Mouse (Mus musculus) forebrain, postnatal 0 days (tissue): ENCODE measurements around the gene Arid5b. TPM values are rescaled to one million over a fixed set of nuclear protein-coding genes. Genes with fewer than 3 reads are reported as not detected.
A peak's percentile ranks its signal among the peaks of the same experiment; 100 is the strongest.
"Not testable (repeated sequence)": the region's sequence is repeated elsewhere in the genome, so short reads cannot be mapped to it uniquely, and the experiment has no call there.

Experiments
- ATAC-seq: fragments of 200-750 bp; cut with Nextera tagmentation; 2 replicates; pipeline ENCODE4 v1.8.0; 2017; ENCODE audit warnings: mild to moderate bottlenecking, moderate library complexity
- DNase-seq: peaks from one replicate; pipeline ENCODE4 v3.0.0-alpha.2; 2015
- H3K27ac ChIP-seq: fragments of 300-500 bp; sonication (generic); 2 replicates; pipeline ENCODE4 v1.5.1; 2014; ENCODE audit warnings: low read depth, mild to moderate bottlenecking, antibody characterized with exemption, low read length, moderate library complexity, mixed read lengths
- H3K27me3 ChIP-seq: fragments of 300-500 bp; sonication (generic); 2 replicates; pipeline ENCODE4 v1.6.1; 2014; ENCODE audit warnings: mild to moderate bottlenecking, low read length, mixed read lengths; ENCODE audit not compliant: insufficient read depth
- H3K36me3 ChIP-seq: fragments of 300-500 bp; sonication (generic); 2 replicates; pipeline ENCODE4 v1.6.1; 2014; ENCODE audit warnings: mild to moderate bottlenecking, moderate library complexity; ENCODE audit not compliant: insufficient read depth
- H3K4me1 ChIP-seq: fragments of 300-500 bp; sonication (generic); 2 replicates; pipeline ENCODE4 v1.6.1; 2014; ENCODE audit warnings: antibody characterized with exemption; ENCODE audit not compliant: insufficient read depth
- H3K4me2 ChIP-seq: fragments of 300-500 bp; sonication (generic); 2 replicates; pipeline ENCODE4 v1.6.1; 2014; ENCODE audit warnings: low read depth, mild to moderate bottlenecking, moderate library complexity
- H3K4me3 ChIP-seq: fragments of 300-500 bp; sonication (generic); 2 replicates; pipeline ENCODE4 v1.5.1; 2014; ENCODE audit warnings: low read depth, low read length, mixed read lengths
- H3K9ac ChIP-seq: fragments of 300-500 bp; sonication (generic); 2 replicates; pipeline ENCODE4 v1.6.1; 2014; ENCODE audit warnings: mild to moderate bottlenecking
- H3K9me3 ChIP-seq: fragments of 300-500 bp; sonication (generic); 2 replicates; pipeline ENCODE4 v1.6.1; 2016; ENCODE audit warnings: low read length
- CTCF ChIP-seq: sonication (generic); IDR thresholded peaks from 2 replicates; pipeline ENCODE4 v1.5.1; 2016; ENCODE audit warnings: antibody characterized with exemption, control low read depth, low read depth
- WGBS: fragments of 180-500 bp; shearing (Covaris S2); extraction: QIAGEN DNeasy Blood & Tissue Kit; methylation state at CpG from one replicate; pipeline ENCODE4 v1.1.7; 2014; 5-methylcytosine and 5-hydroxymethylcytosine counted together
- polyA plus RNA-seq: library from polyadenylated mRNA; unstranded; fragments of >200 nt; fragmentation: Nextera tagmentation; extraction: Ambion mirVana; gene quantifications from 2 replicates; pipeline ENCODE4 v1.2.1, GENCODE M21; 2015
- total RNA-seq: library from RNA; depleted of rRNA; stranded (reverse); fragments of >200 nt; gene quantifications from 2 replicates; pipeline ENCODE4 v1.2.3, GENCODE M21; 2014

Gene Arid5b
- total and polyA plus RNA-seq, 2 experiments from 2014 or later, result 14.3 to 14.5 TPM

DNA sequence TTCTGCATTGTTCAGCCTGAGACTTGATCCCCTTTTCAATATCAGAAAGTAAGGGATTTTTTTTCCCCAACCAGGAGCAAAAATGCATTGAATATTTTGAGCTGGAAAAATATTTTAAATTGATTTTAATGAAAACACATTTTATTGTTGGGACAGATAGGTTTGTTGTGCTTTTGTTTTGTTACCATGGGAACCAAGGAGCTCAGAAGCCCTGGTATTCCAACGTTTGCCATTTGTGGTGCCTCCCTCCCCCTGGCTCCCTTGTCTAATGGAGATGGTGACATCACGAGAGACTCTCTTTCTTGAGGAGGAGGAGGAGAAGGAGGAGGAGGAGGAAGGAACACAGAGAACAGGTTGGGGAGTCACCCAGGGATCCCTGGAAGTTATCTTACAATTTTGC is 174.1 kb downstream of the Arid5b start:
- peaks cover 13% of the 10 kb centered on the region; the same call in 1 of the 2 replicates for H3K4me1 ChIP-seq
- no peak overlapping the region for H3K4me2 ChIP-seq
- H3K27ac ChIP-seq, result no peak overlapping the region
- 11% methylated on average over 2 of the region's 2 CpGs for WGBS
- ATAC-seq (peak; percentile 72), DNase-seq (no peak)
- no peak for TF ChIP-seq CTCF
- H3K9me3 ChIP-seq, result no peaks in the 10 kb centered on the region
- no peaks in the 10 kb centered on the region for H3K36me3 ChIP-seq
- H3K4me3 ChIP-seq, result no peak overlapping the region
- H3K27me3 ChIP-seq, result no peaks in the 10 kb centered on the region
- H3K9ac ChIP-seq, result no peak overlapping the region

DNA sequence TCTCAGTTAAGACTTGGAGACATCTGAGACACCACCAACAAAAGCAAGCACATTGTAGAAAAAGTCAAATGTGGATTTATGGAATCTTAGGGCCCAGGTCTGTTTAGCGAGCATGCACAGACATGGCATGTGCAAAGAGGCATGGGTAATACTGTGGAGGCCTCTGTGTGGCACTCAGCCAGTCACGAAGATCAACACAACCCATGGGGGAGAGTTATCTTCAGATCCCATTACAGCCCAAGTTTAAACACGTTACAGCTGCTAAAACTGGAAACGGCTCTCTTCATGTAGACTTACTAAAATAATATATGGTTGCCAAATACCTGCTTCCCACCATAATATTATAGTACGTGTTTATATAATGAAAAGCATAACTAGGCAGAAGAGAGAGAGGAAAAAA is 174.6 kb downstream of the Arid5b start:
- TF ChIP-seq CTCF, result no peak
- no peaks in the 10 kb centered on the region for H3K36me3 ChIP-seq
- H3K4me1 ChIP-seq, result peaks cover 13% of the 10 kb centered on the region; the same call in 1 of the 2 replicates
- no peaks in the 10 kb centered on the region for H3K9me3 ChIP-seq
- no peak overlapping the region for H3K27ac ChIP-seq
- no peak overlapping the region for H3K9ac ChIP-seq
- WGBS, result 66% methylated on average over 5 of the region's 5 CpGs
- DNase-seq (no peak), ATAC-seq (peak; percentile 16; the same call in 1 of the 2 replicates)
- no peak overlapping the region for H3K4me2 ChIP-seq
- no peak overlapping the region for H3K4me3 ChIP-seq
- no peaks in the 10 kb centered on the region for H3K27me3 ChIP-seq

- WGBS, result 67% methylated on average over 6 of the region's 6 CpGs
- Histone ChIP-seq H3K9me3 (no peaks in the 10 kb centered on the region), H3K4me2 (no peak overlapping the region), H3K4me3 (no peak overlapping the region), H3K27me3 (no peaks in the 10 kb centered on the region), H3K9ac (no peak overlapping the region), H3K4me1 (peaks cover 13% of the 10 kb centered on the region; the same call in 1 of the 2 replicates), H3K27ac (no peak overlapping the region), H3K36me3 (peaks cover 2% of the 10 kb centered on the region)
- ATAC-seq (no peak), DNase-seq (no peak)
- no peak for TF ChIP-seq CTCF
Observed at GRCm38 (mm10) chr10:68103078-68103855, 175.3 kb downstream of the Arid5b start.

DNA sequence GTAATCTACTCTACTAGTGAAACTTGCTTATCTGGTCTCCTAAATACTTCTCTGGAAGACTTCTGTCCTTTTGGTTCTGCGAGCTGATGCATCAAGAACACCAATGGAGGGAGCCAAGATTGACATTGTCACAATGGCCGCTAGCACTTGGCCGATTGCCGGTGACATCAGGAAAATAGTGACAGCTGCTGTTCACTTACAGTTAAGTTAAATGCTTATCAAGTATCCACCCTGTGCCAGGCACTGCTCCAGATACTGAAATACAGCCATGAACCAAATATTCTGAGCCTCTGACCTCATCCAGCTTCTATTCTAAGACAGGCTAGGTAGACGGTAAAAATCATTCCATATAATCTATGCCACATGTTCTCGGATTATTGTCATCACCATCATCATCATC is 176.0 kb downstream of the Arid5b start:
- H3K4me2 ChIP-seq, result no peak overlapping the region
- no peak overlapping the region for H3K9ac ChIP-seq
- DNase-seq (no peak), ATAC-seq (no peak)
- H3K9me3 ChIP-seq, result no peaks in the 10 kb centered on the region
- peaks cover 9% of the 10 kb centered on the region for H3K36me3 ChIP-seq
- TF ChIP-seq CTCF, result no peak
- 97% methylated on average over 6 of the region's 6 CpGs for WGBS
- no peaks in the 10 kb centered on the region for H3K27me3 ChIP-seq
- H3K4me1 ChIP-seq, result peaks cover 13% of the 10 kb centered on the region; the same call in 1 of the 2 replicates
- no peak overlapping the region for H3K4me3 ChIP-seq
- no peak overlapping the region for H3K27ac ChIP-seq

DNA sequence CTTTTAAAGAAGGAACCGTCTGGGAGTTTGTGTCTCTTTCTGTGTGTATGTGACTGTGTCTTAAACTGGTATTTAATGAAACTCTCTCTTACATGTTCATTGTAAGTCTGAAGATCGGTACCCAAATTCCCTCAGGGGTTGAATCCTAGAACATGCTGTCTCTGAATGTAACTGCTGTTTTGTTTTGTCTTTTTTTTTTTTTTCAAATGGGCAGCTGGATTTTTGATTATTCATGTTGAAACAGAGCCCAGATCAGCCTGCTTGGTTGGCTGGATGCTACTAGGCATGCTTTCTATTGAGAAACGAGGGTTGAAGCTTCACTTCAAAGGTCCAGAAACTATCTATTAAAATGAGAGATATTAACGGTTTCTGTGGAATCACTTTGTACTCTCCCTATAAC is 177.3 kb downstream of the Arid5b start:
- Histone ChIP-seq H3K4me3 (no peak overlapping the region), H3K4me1 (peaks cover 13% of the 10 kb centered on the region; the same call in 1 of the 2 replicates), H3K9me3 (no peaks in the 10 kb centered on the region), H3K27me3 (no peaks in the 10 kb centered on the region), H3K36me3 (peaks cover 22% of the 10 kb centered on the region), H3K27ac (no peak overlapping the region), H3K9ac (no peak overlapping the region), H3K4me2 (no peak overlapping the region)
- DNase-seq (no peak), ATAC-seq (no peak)
- WGBS, result 56% methylated on average over 4 of the region's 4 CpGs
- TF ChIP-seq CTCF, result no peak

GRCm38 (mm10) chr10:68100506-68100905 is 178.0 kb downstream of the Arid5b start:
- no peaks in the 10 kb centered on the region for H3K9me3 ChIP-seq

DNA sequence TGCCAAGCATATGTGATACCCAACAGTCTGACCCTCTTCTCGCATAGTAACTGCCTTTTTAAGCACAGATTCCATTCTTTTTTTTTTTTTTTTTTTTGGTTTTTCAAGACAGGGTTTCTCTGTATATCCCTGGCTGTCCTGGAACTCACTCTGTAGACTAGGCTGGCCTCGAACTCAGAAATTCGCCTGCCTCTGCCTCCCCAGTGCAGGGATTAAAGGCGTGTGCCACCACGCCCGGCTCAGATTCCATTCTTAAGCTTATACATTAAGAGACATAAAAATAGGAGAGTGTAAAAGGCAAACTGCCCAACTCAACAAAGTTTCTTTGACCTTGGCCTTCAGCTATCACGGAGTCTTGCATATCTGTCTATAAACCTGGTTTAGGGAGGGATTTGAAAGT is 178.7 kb downstream of the Arid5b start:
- H3K27ac ChIP-seq, H3K9me3 ChIP-seq, H3K4me3 ChIP-seq, H3K4me2 ChIP-seq, ATAC-seq, DNase-seq, H3K27me3 ChIP-seq, H3K9ac ChIP-seq, H3K4me1 ChIP-seq: not testable (repeated sequence)
- WGBS, result 97% methylated on average over 7 of the region's 7 CpGs
- peaks cover 26% of the 10 kb centered on the region for H3K36me3 ChIP-seq

More at GRCm38 (mm10) chr10:68100506-68100905, 178.0 kb downstream of the Arid5b start:
- H3K36me3 ChIP-seq, result peaks cover 26% of the 10 kb centered on the region
- H3K4me1 ChIP-seq, result peaks cover 8% of the 10 kb centered on the region; the same call in 1 of the 2 replicates
- no peaks in the 10 kb centered on the region for H3K27me3 ChIP-seq
- DNase-seq (no peak), ATAC-seq (no peak)
- no peak for TF ChIP-seq CTCF
- no peak overlapping the region for H3K4me3 ChIP-seq
- no peak overlapping the region for H3K27ac ChIP-seq
- no peak overlapping the region for H3K9ac ChIP-seq
- WGBS, result 94% methylated on average over 8 of the region's 8 CpGs
- no peak overlapping the region for H3K4me2 ChIP-seq
